ENCODE assay signal across 11 mouse cellular contexts in genomic region chr10:40128497-40128896, GRCm38 (mm10). TPM values are rescaled to one million over a fixed set of nuclear protein-coding genes. Genes with fewer than 3 reads are reported as not detected.
DNase-seq lines count a peak whose midpoint lies in the region; ATAC-seq and TF ChIP-seq lines count a peak whose summit lies in the region.
"Had no signal": no experiment of that assay in that cellular context is flagged by ENCODE, and none has a peak within 500 bp of the region (broad histone marks: within the 10 kb centered on the region; RNA-seq: fewer than 3 reads in every experiment).

No protein-coding gene starts in this region.

- H3K36me3 ChIP-seq in liver, postnatal 0 days (replicated peaks; ENCODE audit: insufficient read depth, low read length) = no peaks in the 10 kb centered on the region; the same call in 1 of the 2 replicates
- no peaks in the 10 kb centered on the region for H3K36me3 ChIP-seq in stomach, postnatal 0 days (ENCODE audit: control insufficient read depth, insufficient read depth, low read length)
- H3K36me3 ChIP-seq: limb, embryonic 15.5 days; neural tube, embryonic 12.5 days had no signal

- H3K9ac ChIP-seq in liver, postnatal 0 days (replicated peaks) = no peak overlapping the region
- H3K9ac ChIP-seq in stomach, postnatal 0 days (ENCODE audit: low read length) = no peak overlapping the region
- H3K9ac ChIP-seq: limb, embryonic 15.5 days; neural tube, embryonic 12.5 days had no signal

- no peaks in the 10 kb centered on the region for H3K9me3 ChIP-seq in liver, postnatal 0 days (ENCODE audit: low read length)
- H3K9me3 ChIP-seq in stomach, postnatal 0 days (ENCODE audit: control insufficient read depth, low read length) = no peaks in the 10 kb centered on the region
- H3K9me3 ChIP-seq: limb, embryonic 15.5 days; neural tube, embryonic 12.5 days had no signal

- no peak overlapping the region for H3K4me3 ChIP-seq in liver, postnatal 0 days (ENCODE audit: low read depth, low read length)
- no peak overlapping the region for H3K4me3 ChIP-seq in stomach, postnatal 0 days (ENCODE audit: low read depth, low read length)
- H3K4me3 ChIP-seq: limb, embryonic 15.5 days; neural tube, embryonic 12.5 days had no signal

- H3K27me3 ChIP-seq in liver, postnatal 0 days (ENCODE audit: insufficient read depth, low read length) = no peaks in the 10 kb centered on the region
- no peaks in the 10 kb centered on the region for H3K27me3 ChIP-seq in stomach, postnatal 0 days (ENCODE audit: control insufficient read depth, insufficient read depth, low read length)
- H3K27me3 ChIP-seq: limb, embryonic 15.5 days; neural tube, embryonic 12.5 days had no signal

- no peak for TF ChIP-seq CTCF in liver, postnatal 0 days (IDR thresholded peaks at IDR 0.05; ENCODE audit: low read depth)
- TF ChIP-seq CTCF in stomach, postnatal 0 days (IDR thresholded peaks at IDR 0.05; ENCODE audit: low read depth) = no peak

- TF ChIP-seq EP300 in liver, postnatal 0 days (IDR thresholded peaks at IDR 0.05; ENCODE audit: low read depth) = no peak
- no peak for TF ChIP-seq EP300 in stomach, postnatal 0 days (optimal IDR thresholded peaks at IDR 0.05)

- peak overlapping the region; percentile 80 for H3K27ac ChIP-seq in liver, postnatal 0 days (ENCODE audit: low read depth)
- H3K27ac ChIP-seq in stomach, postnatal 0 days (replicated peaks) = no peak overlapping the region
- H3K27ac ChIP-seq: limb, embryonic 15.5 days; neural tube, embryonic 12.5 days had no signal

- WGBS in liver, postnatal 0 days (ENCODE audit: insufficient replicate concordance) = 49% methylated on average over 7 of the region's 7 CpGs
- 73% methylated on average over 7 of the region's 7 CpGs for WGBS in stomach, postnatal 0 days

- H3K4me2 ChIP-seq in liver, postnatal 0 days (ENCODE audit: low read depth, low read length) = no peak overlapping the region; the same call in 1 of the 2 replicates
- no peak overlapping the region for H3K4me2 ChIP-seq in stomach, postnatal 0 days (replicated peaks; ENCODE audit: low read depth)
- H3K4me2 ChIP-seq: limb, embryonic 15.5 days; neural tube, embryonic 12.5 days had no signal

- ATAC-seq in CD4-positive, CD25-positive, alpha-beta regulatory T cell, adult 4 months = peak; percentile 58
- ATAC-seq in common myeloid progenitor, adult 5-6 weeks (replicated peaks; ENCODE audit: low read depth, poor library complexity, severe bottlenecking) = peak; percentile 68
- no peak for ATAC-seq in liver, postnatal 0 days
- ATAC-seq in erythroblast, adult 5-6 weeks (replicated peaks; ENCODE audit: low FRiP score, poor library complexity, severe bottlenecking) = no peak
- no peak for ATAC-seq in stomach, postnatal 0 days (ENCODE audit: low FRiP score, low TSS enrichment)

- peaks cover 37% of the 10 kb centered on the region for H3K4me1 ChIP-seq in liver, postnatal 0 days (ENCODE audit: insufficient read depth)
- H3K4me1 ChIP-seq in stomach, postnatal 0 days (replicated peaks; ENCODE audit: control insufficient read depth, insufficient read depth) = no peaks in the 10 kb centered on the region
- H3K4me1 ChIP-seq: limb, embryonic 15.5 days; neural tube, embryonic 12.5 days had no signal

- peak; percentile 32 for DNase-seq in layer of hippocampus, adult 11-12 months (ENCODE audit: low spot score)
- no peak for DNase-seq in layer of hippocampus, postnatal 14 days (ENCODE audit: low spot score in 2 of 2)
- no peak for DNase-seq in liver, postnatal 0 days
- no peak for DNase-seq in urinary bladder, postnatal 36 days (ENCODE audit: low spot score in 2 of 2)
- DNase-seq in stomach, postnatal 0 days (ENCODE audit: low spot score) = no peak
- DNase-seq: kidney, adult 8-10 months had no signal

RNA-seq across cellular contexts. Expression of gene Slc16a10, which starts 13.6 kb away (rescaled TPM):
- total RNA-seq in layer of hippocampus, postnatal 14 days (2021) = 1 to 10 TPM; 1.4 to 1.8 TPM
- polyA plus RNA-seq in CD4-positive, CD25-positive, alpha-beta regulatory T cell, adult 4 months (2017; shearing (Covaris generic)) = 1 to 10 TPM; 2.5 to 3.0 TPM
- 21.4 and 23.9 TPM in 2 replicates for total RNA-seq in common myeloid progenitor, adult 5-6 weeks (2017)
- 20.2 and 22.1 TPM in 2 replicates for polyA plus RNA-seq in liver, postnatal 0 days (2015; fragmentation: Nextera tagmentation; extraction: Ambion mirVana)
- total RNA-seq in erythroblast, adult 5-6 weeks (2015; ENCODE audit: low replicate concordance) = 440 and 459 TPM in 2 replicates
- total RNA-seq in erythroblast, adult 5-6 weeks (2017; ENCODE audit: low replicate concordance) = 461 and 469 TPM in 2 replicates
- polyA plus RNA-seq in stomach, postnatal 0 days (2015; fragmentation: Nextera tagmentation; extraction: Ambion mirVana) = 2.5 and 2.6 TPM in 2 replicates

Comparison
In these comparisons a context has a peak if more than half of its experiments do, and no peak if none do; other contexts are left out.
1. ATAC-seq: peak in CD4-positive, CD25-positive, alpha-beta regulatory T cell, adult 4 months (single experiment) and common myeloid progenitor, adult 5-6 weeks (single experiment); none in liver, postnatal 0 days (single experiment), erythroblast, adult 5-6 weeks (single experiment) and stomach, postnatal 0 days (single experiment).
2. RNA of gene Slc16a10, which starts 13.6 kb away (total RNA-seq): 440 to 469 TPM in erythroblast, adult 5-6 weeks; 21.4 to 23.9 TPM in common myeloid progenitor, adult 5-6 weeks and 1.4 to 1.8 TPM in layer of hippocampus, postnatal 14 days; every median in the first group is over 10 times any median in the second.